Mouse (Mus musculus): ENCODE data around the gene Ak5.

DNA sequence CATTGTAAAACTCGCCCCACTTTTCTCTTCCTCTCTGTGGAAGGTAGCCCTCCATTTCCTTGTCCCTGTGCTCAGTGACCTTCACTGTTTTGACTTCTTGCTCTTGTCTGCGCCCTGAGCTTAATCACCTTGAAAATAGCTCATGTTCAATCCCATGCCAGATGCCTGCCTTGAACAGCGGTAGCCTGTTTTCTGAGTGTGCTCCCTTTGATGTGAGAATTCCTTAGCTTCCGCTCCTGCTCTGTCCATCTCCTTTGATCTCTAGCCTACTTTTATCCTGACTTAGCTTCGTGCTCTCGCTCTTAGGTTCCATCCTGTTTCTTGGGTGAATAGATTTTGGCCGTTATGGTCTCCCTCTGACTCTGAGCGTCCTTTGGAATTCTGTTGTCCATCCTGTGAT, 31.1 kb upstream of the Ak5 start:
- no peak for TF ChIP-seq CTCF (conservative IDR thresholded peaks at IDR 0.05; ENCODE audit: insufficient read depth, insufficient read length, low read depth, low read length)
- no peak for TF ChIP-seq POLR2A (IDR thresholded peaks at IDR 0.05; ENCODE audit: low read depth, low read length)
